Mouse (Mus musculus): ENCODE data around the gene Alox5ap.

DNA sequence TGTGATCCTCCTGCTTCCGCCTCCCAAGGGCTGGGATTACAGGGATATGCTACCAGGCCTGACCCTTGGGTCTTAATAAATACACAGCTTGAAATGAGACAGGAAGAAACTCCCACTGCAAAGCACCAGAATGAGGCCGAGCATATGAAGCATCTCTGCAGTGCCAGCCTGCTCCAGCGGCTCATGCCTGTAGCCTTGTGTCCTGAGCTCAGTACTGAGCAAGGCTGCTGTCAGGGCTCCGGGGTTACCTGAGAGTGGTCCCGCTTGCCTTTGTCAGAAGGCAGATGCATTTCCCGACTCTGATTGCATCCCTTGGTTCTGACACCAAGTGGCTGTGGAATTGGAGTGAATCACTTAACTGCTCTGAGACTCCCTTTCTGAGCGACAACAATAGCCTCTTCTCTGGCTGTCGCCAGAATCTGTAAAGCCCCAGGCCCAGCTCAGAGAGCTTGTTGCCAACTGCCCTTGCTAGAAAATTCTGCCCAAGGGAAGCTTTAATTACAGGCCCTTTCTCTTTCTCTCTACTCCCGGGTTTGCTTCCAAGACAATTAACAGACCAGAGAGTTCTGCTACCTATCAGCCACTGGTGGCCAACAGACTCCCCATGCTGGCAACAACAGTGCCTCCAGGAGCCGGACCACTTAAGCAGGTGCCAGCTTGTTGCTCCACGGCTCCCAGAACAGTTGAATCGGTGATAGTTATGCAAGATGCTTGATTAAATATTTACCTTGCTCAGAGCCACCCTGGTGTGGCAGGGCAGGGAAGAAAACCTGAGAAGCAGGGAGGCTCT lies 64.7 kb downstream of the Alox5ap start:
- no peak for TF ChIP-seq CTCF (IDR thresholded peaks at IDR 0.05)
- TF ChIP-seq POLR2A (IDR thresholded peaks at IDR 0.05; ENCODE audit: insufficient read depth, low read depth, low read length), result no peak
